Mouse (Mus musculus) heart, embryonic 13.5 days (tissue): ENCODE measurements around the gene Mgme1. TPM values are rescaled to one million over a fixed set of nuclear protein-coding genes. Genes with fewer than 3 reads are reported as not detected.
A peak's percentile ranks its signal among the peaks of the same experiment; 100 is the strongest.

ENCODE experiments used
- ATAC-seq: fragments of 200-750 bp; cut with Nextera tagmentation; 2 replicates; pipeline ENCODE4 v1.8.0; 2017; ENCODE audit warnings: moderate TSS enrichment; ENCODE audit not compliant: insufficient number of reproducible peaks, low FRiP score, low TSS enrichment; ENCODE audit errors: extremely low read depth
- H3K27ac ChIP-seq: fragments of 300-500 bp; sonication (generic); replicated peaks from 2 replicates; pipeline ENCODE4 v1.5.1; 2015; ENCODE audit warnings: moderate library complexity, mild to moderate bottlenecking, inconsistent platforms
- H3K27me3 ChIP-seq: fragments of 300-500 bp; sonication (generic); replicated peaks from 2 replicates; pipeline ENCODE4 v1.6.1; 2015; ENCODE audit warnings: mild to moderate bottlenecking, inconsistent platforms
- H3K36me3 ChIP-seq: fragments of 300-500 bp; sonication (generic); 2 replicates; pipeline ENCODE4 v1.6.1; 2015; ENCODE audit warnings: mild to moderate bottlenecking, inconsistent platforms
- H3K4me1 ChIP-seq: fragments of 300-500 bp; sonication (generic); 2 replicates; pipeline ENCODE4 v1.6.1; 2015; ENCODE audit warnings: inconsistent platforms
- H3K4me2 ChIP-seq: fragments of 300-500 bp; sonication (generic); 2 replicates; pipeline ENCODE4 v1.6.1; 2015; ENCODE audit warnings: inconsistent platforms, mild to moderate bottlenecking, moderate library complexity
- H3K4me3 ChIP-seq: fragments of 300-500 bp; sonication (generic); 2 replicates; pipeline ENCODE4 v1.5.1; 2015; ENCODE audit warnings: moderate library complexity, mild to moderate bottlenecking, inconsistent platforms
- H3K9ac ChIP-seq: fragments of 300-500 bp; sonication (generic); 2 replicates; pipeline ENCODE4 v1.6.1; 2015; ENCODE audit warnings: inconsistent platforms, mild to moderate bottlenecking, moderate library complexity
- H3K9me3 ChIP-seq: fragments of 300-500 bp; sonication (generic); 2 replicates; pipeline ENCODE4 v1.6.1; 2016; ENCODE audit warnings: inconsistent platforms
- WGBS: fragments of 180-500 bp; shearing (Covaris S2); methylation state at CpG from one replicate; pipeline ENCODE4 v1.1.7; 2015; ENCODE audit warnings: mixed read lengths; 5-methylcytosine and 5-hydroxymethylcytosine counted together
- polyA plus RNA-seq: library from polyadenylated mRNA; unstranded; fragments of >200 nt; fragmentation: Nextera tagmentation; extraction: Ambion mirVana; gene quantifications from 2 replicates; pipeline ENCODE4 v1.2.1, GENCODE M21; 2015

Mgme1 gene
- 20.0 and 22.5 TPM in 2 replicates for polyA plus RNA-seq

DNA sequence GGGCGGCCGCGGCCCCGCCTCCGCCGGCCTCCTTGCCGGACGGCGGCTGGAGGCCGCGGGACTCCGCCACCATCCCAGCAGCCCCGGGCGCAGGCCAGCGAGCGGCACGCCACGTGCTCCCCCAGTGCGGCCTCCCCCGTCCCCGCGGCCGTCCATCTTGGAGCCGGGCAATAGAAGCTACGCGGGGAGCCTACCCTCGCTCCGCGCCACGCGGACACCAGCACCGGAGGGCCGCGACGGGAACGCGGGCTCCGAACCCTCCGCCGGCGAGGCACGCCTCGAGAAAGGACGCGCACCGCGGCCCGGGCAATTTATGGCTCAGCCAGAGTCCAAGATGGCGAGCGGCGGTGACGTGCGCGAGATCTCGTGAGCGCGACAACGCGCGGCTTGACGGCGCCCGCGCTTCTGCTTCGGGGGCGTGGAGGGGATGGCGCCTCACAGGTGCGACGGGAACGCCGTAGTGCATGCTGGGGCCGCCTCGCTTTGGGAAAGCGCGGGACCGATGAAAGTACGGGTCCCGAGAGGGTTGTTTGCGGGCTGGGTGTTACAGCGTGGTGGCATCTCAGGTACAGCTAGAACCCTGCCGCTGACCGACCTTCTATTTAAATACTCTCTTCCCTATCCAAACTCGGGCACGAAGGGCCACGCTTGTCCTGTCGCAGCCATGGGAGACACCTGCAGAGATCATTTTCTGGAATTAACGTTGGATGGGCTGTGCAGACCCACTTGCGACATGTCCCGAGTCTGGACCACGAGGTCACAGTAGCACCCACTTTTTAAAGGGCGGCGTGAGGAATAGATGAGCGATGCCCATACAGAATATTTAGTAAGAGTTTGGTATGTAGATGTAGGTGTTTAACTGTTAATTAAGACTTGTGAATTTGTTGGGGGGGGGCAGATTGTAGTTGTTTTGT lies at the start of gene Mgme1, which contains the start of gene Snx5:
TSS of gene Mgme1 (plus strand) at position 157 of the 914 bp plus-strand sequence.
TSS of gene Snx5 (minus strand) at position 400 of the 914 bp plus-strand sequence.
- Histone ChIP-seq H3K36me3 (peaks cover 5% of the 10 kb centered on the region; the same call in 1 of the 2 replicates), H3K27ac (peak within 1 kb of the TSS; percentile 96), H3K27me3 (no peaks in the 10 kb centered on the region), H3K9ac (peak within 1 kb of the TSS; percentile 96), H3K9me3 (no peaks in the 10 kb centered on the region), H3K4me3 (peak within 1 kb of the TSS; percentile 74), H3K4me1 (peaks cover 63% of the 10 kb centered on the region), H3K4me2 (peak within 1 kb of the TSS; percentile 89)
- peak; percentile 90 for ATAC-seq
- WGBS: under 1% methylated on average over 92 of the region's 93 CpGs

DNA sequence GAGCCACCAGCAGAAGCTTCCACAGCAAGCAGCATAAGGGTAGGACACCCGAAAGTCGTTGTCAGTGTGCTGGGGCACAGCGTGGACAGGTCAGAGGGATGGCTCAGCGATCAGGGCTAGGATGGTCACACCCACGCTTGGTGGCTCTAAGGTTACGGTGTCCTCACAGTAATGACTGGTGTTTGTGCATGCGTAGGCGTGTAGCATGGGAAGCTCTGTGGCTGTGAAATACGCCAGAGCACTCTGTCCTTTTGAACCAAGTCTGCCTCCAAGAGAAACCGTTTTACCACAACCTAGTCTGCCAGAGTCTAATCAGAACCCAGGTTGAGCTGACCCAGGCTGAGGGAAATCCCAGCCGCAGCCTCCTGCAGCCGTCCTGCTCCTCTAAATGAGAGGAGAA lies 46.1 kb upstream of the Mgme1 start:
- H3K9ac ChIP-seq: no peak overlapping the region
- ATAC-seq: no peak; the same call in 1 of the 2 replicates
- H3K4me2 ChIP-seq: peak overlapping the region; percentile 49
- H3K9me3 ChIP-seq: 0 out of 2 replicates have a peak, but pooled peaks cover 4% of the 10 kb centered on the region
- H3K27me3 ChIP-seq: no peaks in the 10 kb centered on the region
- 0 out of 2 replicates have a peak overlapping the region, but pooled peaks have one; percentile 10 for H3K4me3 ChIP-seq
- H3K36me3 ChIP-seq: no peaks in the 10 kb centered on the region
- H3K27ac ChIP-seq: no peak overlapping the region
- 38% methylated on average over 12 of the region's 12 CpGs for WGBS
- H3K4me1 ChIP-seq: peaks cover 9% of the 10 kb centered on the region; the same call in 1 of the 2 replicates

DNA sequence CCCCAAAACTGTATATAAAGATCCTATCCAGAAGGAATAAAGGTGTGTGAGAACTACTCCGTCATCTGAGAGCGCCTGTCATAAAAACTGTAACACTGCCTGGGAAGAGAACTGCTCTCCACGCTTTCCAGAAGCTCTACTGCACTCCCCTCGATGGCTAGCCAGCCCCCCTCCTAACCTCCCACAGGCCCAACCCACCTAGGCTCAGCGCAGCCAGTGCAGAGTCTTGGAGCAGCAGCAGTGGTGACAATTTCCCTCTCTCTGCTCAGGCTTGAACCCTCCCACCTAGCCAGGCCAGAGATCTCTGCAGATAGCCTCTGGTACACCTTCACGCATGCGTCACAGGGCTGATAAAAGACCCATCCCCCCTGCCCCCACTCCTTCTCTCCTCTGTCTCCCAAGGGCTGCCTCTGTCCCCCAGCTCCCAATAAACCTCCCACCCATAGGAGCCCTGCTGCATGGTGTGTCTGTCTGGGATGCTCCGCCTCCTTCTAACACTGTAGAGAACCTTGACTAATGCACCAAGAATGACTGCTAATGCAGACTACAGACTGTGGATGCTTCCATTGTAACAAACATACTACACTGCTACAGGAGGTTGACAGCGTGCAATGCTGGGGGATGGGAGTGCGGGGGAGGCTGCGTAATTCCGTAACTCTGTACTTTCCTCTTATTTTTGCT lies 43.4 kb upstream of the Mgme1 start:
- Histone ChIP-seq H3K4me3 (no peak overlapping the region), H3K27me3 (no peaks in the 10 kb centered on the region), H3K36me3 (no peaks in the 10 kb centered on the region), H3K4me2 (no peak overlapping the region), H3K27ac (no peak overlapping the region), H3K4me1 (peaks cover 15% of the 10 kb centered on the region; the same call in 1 of the 2 replicates), H3K9me3 (0 out of 2 replicates have a peak, but pooled peaks cover 4% of the 10 kb centered on the region), H3K9ac (no peak overlapping the region)
- WGBS: 80% methylated on average over 12 of the region's 12 CpGs
- no peak for ATAC-seq

GRCm38 (mm10) chr2:144228521-144229346 lies 41.7 kb upstream of the Mgme1 start:
- H3K27ac ChIP-seq: no peak overlapping the region
- ATAC-seq: no peak

GRCm38 (mm10) chr2:144229647-144230046 lies 40.8 kb upstream of the Mgme1 start:
- WGBS: 81% methylated on average over 14 of the region's 14 CpGs
- H3K9me3 ChIP-seq: 0 out of 2 replicates have a peak, but pooled peaks cover 9% of the 10 kb centered on the region
- H3K36me3 ChIP-seq: no peaks in the 10 kb centered on the region
- no peaks in the 10 kb centered on the region for H3K27me3 ChIP-seq
- ATAC-seq: no peak
- H3K4me3 ChIP-seq: no peak overlapping the region
- H3K27ac ChIP-seq: no peak overlapping the region
- H3K4me1 ChIP-seq: peaks cover 10% of the 10 kb centered on the region; the same call in 1 of the 2 replicates
- H3K9ac ChIP-seq: no peak overlapping the region
- H3K4me2 ChIP-seq: no peak overlapping the region

More at GRCm38 (mm10) chr2:144228521-144229346, 41.7 kb upstream of the Mgme1 start:
- Histone ChIP-seq H3K36me3 (no peaks in the 10 kb centered on the region), H3K27me3 (no peaks in the 10 kb centered on the region), H3K9ac (no peak overlapping the region), H3K9me3 (0 out of 2 replicates have a peak, but pooled peaks cover 4% of the 10 kb centered on the region), H3K4me3 (no peak overlapping the region), H3K4me1 (peaks cover 15% of the 10 kb centered on the region; the same call in 1 of the 2 replicates), H3K4me2 (no peak overlapping the region)
- WGBS: 74% methylated on average over 12 of the region's 12 CpGs

GRCm38 (mm10) chr2:144230498-144230897 lies 40.0 kb upstream of the Mgme1 start:
- H3K4me1 ChIP-seq: 0 out of 2 replicates have a peak, but pooled peaks cover 6% of the 10 kb centered on the region
- 0 out of 2 replicates have a peak, but pooled peaks cover 15% of the 10 kb centered on the region for H3K9me3 ChIP-seq
- H3K9ac ChIP-seq: no peak overlapping the region
- WGBS: 19% methylated on average over 7 of the region's 7 CpGs
- H3K4me2 ChIP-seq: no peak overlapping the region
- no peak overlapping the region for H3K4me3 ChIP-seq
- H3K36me3 ChIP-seq: no peaks in the 10 kb centered on the region
- H3K27ac ChIP-seq: no peak overlapping the region
- no peaks in the 10 kb centered on the region for H3K27me3 ChIP-seq
- no peak for ATAC-seq

- Histone ChIP-seq H3K4me3 (no peak overlapping the region), H3K27me3 (no peaks in the 10 kb centered on the region), H3K36me3 (no peaks in the 10 kb centered on the region), H3K9ac (no peak overlapping the region), H3K27ac (no peak overlapping the region), H3K4me2 (no peak overlapping the region), H3K4me1 (0 out of 2 replicates have a peak, but pooled peaks cover 6% of the 10 kb centered on the region), H3K9me3 (0 out of 2 replicates have a peak, but pooled peaks cover 15% of the 10 kb centered on the region)
- 61% methylated on average over 5 of the region's 5 CpGs for WGBS
- ATAC-seq: no peak
These were observed 39.3 kb upstream of the Mgme1 start for GRCm38 (mm10) chr2:144231115-144231514.

- no peak for ATAC-seq
- 0 out of 2 replicates have a peak, but pooled peaks cover 11% of the 10 kb centered on the region for H3K9me3 ChIP-seq
- no peaks in the 10 kb centered on the region for H3K27me3 ChIP-seq
- no peak overlapping the region for H3K4me2 ChIP-seq
- WGBS: 71% methylated on average over 3 of the region's 3 CpGs
- no peak overlapping the region for H3K4me3 ChIP-seq
- H3K4me1 ChIP-seq: 0 out of 2 replicates have a peak, but pooled peaks cover 6% of the 10 kb centered on the region
- H3K36me3 ChIP-seq: no peaks in the 10 kb centered on the region
- H3K27ac ChIP-seq: no peak overlapping the region
- H3K9ac ChIP-seq: no peak overlapping the region
These were observed 36.9 kb upstream of the Mgme1 start for GRCm38 (mm10) chr2:144233534-144233933.

DNA sequence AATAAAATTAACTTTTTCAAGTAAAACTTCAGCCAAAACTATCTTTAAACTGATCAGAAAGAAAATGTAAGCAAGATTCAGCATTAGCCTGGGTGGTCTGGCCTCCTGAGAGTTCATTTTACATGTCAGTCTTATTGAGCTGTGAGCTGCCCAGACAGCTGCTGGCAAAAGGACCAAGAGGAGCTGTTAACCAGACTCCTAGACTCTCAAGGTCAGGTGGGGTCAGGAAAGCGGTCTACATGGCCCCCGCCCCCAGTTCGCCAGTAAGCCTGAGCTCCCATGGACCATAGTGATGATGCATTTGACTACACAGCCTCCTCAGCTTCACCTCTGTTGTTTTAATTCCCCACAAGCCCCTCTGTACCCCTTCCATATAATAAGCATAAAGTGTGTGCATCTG lies 34.7 kb upstream of the Mgme1 start:
- Histone ChIP-seq H3K27ac (no peak overlapping the region), H3K36me3 (no peaks in the 10 kb centered on the region), H3K27me3 (no peaks in the 10 kb centered on the region), H3K4me2 (no peak overlapping the region), H3K9ac (no peak overlapping the region), H3K4me3 (no peak overlapping the region), H3K9me3 (0 out of 2 replicates have a peak, but pooled peaks cover 11% of the 10 kb centered on the region), H3K4me1 (0 out of 2 replicates have a peak, but pooled peaks cover 2% of the 10 kb centered on the region)
- no peak for ATAC-seq
- 62% methylated on average over 3 of the region's 3 CpGs for WGBS

DNA sequence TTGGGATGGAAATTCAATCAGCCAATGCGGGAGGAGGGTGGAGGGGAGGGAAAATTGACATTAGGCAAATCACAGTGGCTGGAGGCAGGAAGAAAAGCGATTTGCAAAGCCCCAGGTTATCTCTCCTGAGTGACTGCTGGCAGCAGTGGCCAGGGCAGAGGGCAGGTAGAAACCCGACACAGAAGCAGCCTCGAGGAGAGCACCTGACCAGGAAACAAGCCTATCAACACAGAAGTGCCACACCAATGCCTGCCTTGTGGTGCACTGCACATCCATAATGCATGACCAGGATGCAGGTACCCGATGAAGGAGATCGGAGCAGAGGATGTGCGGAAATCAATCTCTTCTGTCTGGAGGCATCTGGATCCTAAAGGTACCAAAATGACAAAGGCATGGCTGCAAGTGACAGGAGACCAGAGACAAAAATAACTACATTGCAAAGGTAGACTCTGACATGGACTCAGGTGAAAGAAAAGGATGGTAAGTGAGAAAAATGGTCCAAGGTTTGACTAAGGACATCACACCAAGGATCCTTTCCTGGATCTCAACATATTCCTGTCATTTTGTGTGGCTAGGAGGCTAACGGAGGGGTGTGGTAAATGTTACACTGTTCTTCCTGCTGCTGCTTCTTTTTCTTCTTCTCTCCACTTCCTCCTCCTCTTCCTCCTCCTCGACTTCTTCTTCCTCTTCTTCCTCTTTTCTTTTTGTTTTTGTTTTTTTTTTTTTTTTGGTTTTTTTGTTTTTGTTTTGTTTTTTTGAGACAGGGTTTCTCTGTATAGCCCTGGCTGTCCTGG lies 33.5 kb upstream of the Mgme1 start:
- 53% methylated on average over 9 of the region's 9 CpGs for WGBS
- H3K36me3 ChIP-seq: no peaks in the 10 kb centered on the region
- H3K27me3 ChIP-seq: no peaks in the 10 kb centered on the region

More for the DNA sequence above, 33.5 kb upstream of the Mgme1 start:
- H3K9me3 ChIP-seq: 0 out of 2 replicates have a peak, but pooled peaks cover 11% of the 10 kb centered on the region
- no peak overlapping the region for H3K27ac ChIP-seq
- no peak overlapping the region for H3K4me2 ChIP-seq
- no peaks in the 10 kb centered on the region for H3K4me1 ChIP-seq
- no peak overlapping the region for H3K4me3 ChIP-seq
- no peak overlapping the region for H3K9ac ChIP-seq
- ATAC-seq: no peak
